Mouse (Mus musculus) heart, postnatal 0 days (tissue): ENCODE results near the gene 2810004N23Rik. TPM values are rescaled to one million over a fixed set of nuclear protein-coding genes. Genes with fewer than 3 reads are reported as not detected.
A peak's percentile ranks its signal among the peaks of the same experiment; 100 is the strongest.

Source experiments
- ATAC-seq: fragments of 200-750 bp; cut with Nextera tagmentation; 2 replicates; pipeline ENCODE4 v1.8.0; 2017; ENCODE audit warnings: low read depth, moderate number of reproducible peaks, moderate library complexity; ENCODE audit not compliant: insufficient read depth
- DNase-seq: peaks from one replicate; pipeline ENCODE4 v3.0.0-alpha.2; 2016; ENCODE audit warnings: low spot score
- H3K27ac ChIP-seq: fragments of 300-500 bp; sonication (generic); 2 replicates; pipeline ENCODE4 v1.5.1; 2014; ENCODE audit warnings: low read depth, mild to moderate bottlenecking
- H3K27me3 ChIP-seq: fragments of 300-500 bp; sonication (generic); 2 replicates; pipeline ENCODE4 v1.6.1; 2014; ENCODE audit warnings: low read length, mixed read lengths; ENCODE audit not compliant: control insufficient read depth, insufficient read depth
- H3K36me3 ChIP-seq: fragments of 300-500 bp; sonication (generic); replicated peaks from 2 replicates; pipeline ENCODE4 v1.6.1; 2014; ENCODE audit warnings: low read length, mixed read lengths; ENCODE audit not compliant: control insufficient read depth, insufficient read depth
- H3K4me1 ChIP-seq: fragments of 300-500 bp; sonication (generic); 2 replicates; pipeline ENCODE4 v1.6.1; 2014; ENCODE audit warnings: antibody characterized with exemption; ENCODE audit not compliant: control insufficient read depth, insufficient read depth
- H3K4me2 ChIP-seq: fragments of 300-500 bp; sonication (generic); 2 replicates; pipeline ENCODE4 v1.6.1; 2014; ENCODE audit warnings: low read depth, mild to moderate bottlenecking, low read length, moderate library complexity
- H3K4me3 ChIP-seq: fragments of 300-500 bp; sonication (generic); 2 replicates; pipeline ENCODE4 v1.5.1; 2014; ENCODE audit warnings: low read depth, low read length
- H3K9ac ChIP-seq: fragments of 300-500 bp; sonication (generic); replicated peaks from 2 replicates; pipeline ENCODE4 v1.6.1; 2014; ENCODE audit warnings: low read depth, low read length, mixed read lengths
- H3K9me3 ChIP-seq: fragments of 300-500 bp; sonication (generic); replicated peaks from 2 replicates; pipeline ENCODE4 v1.6.1; 2016; ENCODE audit warnings: low read length; ENCODE audit not compliant: control insufficient read depth
- CTCF ChIP-seq: IDR thresholded peaks from 2 replicates; pipeline ENCODE4 v1.5.1; 2016; ENCODE audit warnings: antibody characterized with exemption, control low read depth, low read depth
- EP300 ChIP-seq: IDR thresholded peaks from 2 replicates; pipeline ENCODE4 v1.6.1; 2016; ENCODE audit warnings: antibody characterized with exemption, low read depth
- WGBS: fragments of 180-500 bp; shearing (Covaris S2); extraction: QIAGEN DNeasy Blood & Tissue Kit; methylation state at CpG from one replicate; pipeline ENCODE4 v1.1.7; 2014; 5-methylcytosine and 5-hydroxymethylcytosine counted together
- polyA plus RNA-seq: library from polyadenylated mRNA; unstranded; fragments of >200 nt; fragmentation: Nextera tagmentation; extraction: Ambion mirVana; gene quantifications from 2 replicates; pipeline ENCODE4 v1.2.1, GENCODE M21; 2015
- total RNA-seq: library from RNA; depleted of rRNA; stranded (reverse); fragments of >200 nt; gene quantifications from 2 replicates; pipeline ENCODE4 v1.2.3, GENCODE M21; 2014; ENCODE audit warnings: low replicate concordance

2810004N23Rik gene
- total and polyA plus RNA-seq, 2 experiments from 2014 or later, result 45.9 to 49.6 TPM

GRCm38 (mm10) chr8:124836907-124837306 lies 26.0 kb downstream of the 2810004N23Rik start:
- Histone ChIP-seq H3K4me1 (peaks cover 22% of the 10 kb centered on the region), H3K9ac (no peak overlapping the region), H3K4me3 (no peak overlapping the region), H3K36me3 (peaks cover 42% of the 10 kb centered on the region), H3K27me3 (no peaks in the 10 kb centered on the region), H3K9me3 (no peaks in the 10 kb centered on the region), H3K4me2 (no peak overlapping the region), H3K27ac (no peak overlapping the region)
- DNase-seq (peak; percentile 2), ATAC-seq (no peak)
- TF ChIP-seq EP300, result no peak
- TF ChIP-seq CTCF, result no peak
- WGBS, result 74% methylated on average over 2 of the region's 2 CpGs

DNA sequence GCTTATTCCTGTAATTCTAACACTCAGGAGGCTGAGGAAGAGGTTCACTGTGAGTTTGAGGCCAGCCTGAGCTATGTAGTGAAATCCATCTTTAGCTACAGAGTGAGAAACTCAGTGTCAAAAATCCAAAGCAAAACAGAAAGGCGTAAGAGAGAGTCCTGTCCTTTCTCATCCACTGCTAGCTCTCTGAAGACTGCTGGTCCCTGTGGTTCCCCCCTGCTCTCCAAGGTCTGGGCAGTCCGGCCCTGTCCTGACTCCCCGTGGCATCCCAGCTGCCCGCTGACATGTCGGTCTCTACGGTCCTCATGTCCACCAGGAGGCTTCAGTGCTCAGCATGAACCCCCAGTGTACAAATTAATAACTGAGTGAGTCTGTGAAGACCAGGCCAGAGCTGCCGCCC lies 26.6 kb downstream of the 2810004N23Rik start:
- no peak overlapping the region for H3K9ac ChIP-seq
- ATAC-seq, result no peak
- peaks cover 35% of the 10 kb centered on the region for H3K36me3 ChIP-seq
- peaks cover 22% of the 10 kb centered on the region for H3K4me1 ChIP-seq
- no peaks in the 10 kb centered on the region for H3K9me3 ChIP-seq
- H3K27ac ChIP-seq, result no peak overlapping the region
- H3K4me2 ChIP-seq, result no peak overlapping the region
- peak; percentile 2 for DNase-seq
- no peak overlapping the region for H3K4me3 ChIP-seq
- H3K27me3 ChIP-seq, result no peaks in the 10 kb centered on the region
- 81% methylated on average over 7 of the region's 7 CpGs for WGBS
- no peak for TF ChIP-seq EP300

GRCm38 (mm10) chr8:124835848-124836247 lies 27.1 kb downstream of the 2810004N23Rik start:
- no peak for TF ChIP-seq EP300
- TF ChIP-seq CTCF, result no peak
- no peak overlapping the region for H3K9ac ChIP-seq
- ATAC-seq (no peak), DNase-seq (peak; percentile 8)
- peaks cover 22% of the 10 kb centered on the region for H3K4me1 ChIP-seq
- no peak overlapping the region for H3K27ac ChIP-seq
- H3K9me3 ChIP-seq, result no peaks in the 10 kb centered on the region
- no peak overlapping the region for H3K4me2 ChIP-seq
- peaks cover 31% of the 10 kb centered on the region for H3K36me3 ChIP-seq
- no peaks in the 10 kb centered on the region for H3K27me3 ChIP-seq
- H3K4me3 ChIP-seq, result no peak overlapping the region

DNA sequence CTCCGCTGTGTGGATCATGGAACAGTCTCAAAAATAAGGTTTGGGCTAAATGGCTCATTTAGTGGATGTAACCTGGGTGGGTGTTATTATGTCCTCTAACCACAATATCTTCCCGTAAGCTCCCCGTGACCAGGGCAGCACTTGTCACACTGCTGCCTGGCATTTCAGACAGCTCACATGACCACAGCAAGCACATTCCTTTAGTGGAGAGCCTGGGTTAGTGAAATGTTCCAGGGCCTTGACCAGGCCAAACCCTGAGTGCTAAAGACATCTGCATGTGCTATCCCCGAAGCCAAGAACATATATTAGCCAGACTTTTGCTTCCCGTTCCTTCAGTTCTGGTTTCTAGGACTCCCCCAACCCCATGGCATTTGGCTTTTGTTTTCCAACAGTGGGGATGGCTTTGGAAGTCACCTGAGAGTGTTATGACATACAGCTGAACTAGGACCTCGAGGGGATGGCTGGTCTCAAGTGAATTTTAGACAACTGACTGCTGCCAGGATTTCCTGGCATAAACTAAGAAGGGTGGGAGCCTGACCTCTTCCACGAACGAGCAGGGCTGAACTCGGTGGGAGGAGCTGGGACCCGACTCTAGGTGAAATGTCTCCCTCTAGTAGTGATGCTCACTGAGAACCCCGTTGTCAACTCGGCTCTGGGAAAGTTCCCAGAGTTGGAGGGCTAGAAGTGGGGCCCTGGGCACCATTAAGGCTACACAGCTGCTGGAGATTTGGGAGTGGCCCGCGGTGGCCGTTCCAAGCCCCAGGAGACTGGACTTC lies 29.3 kb downstream of the 2810004N23Rik start:
- Histone ChIP-seq H3K9ac (no peak overlapping the region), H3K27ac (peak overlapping the region; percentile 80), H3K4me3 (no peak overlapping the region), H3K36me3 (peaks cover 9% of the 10 kb centered on the region), H3K4me1 (peaks cover 22% of the 10 kb centered on the region), H3K27me3 (no peaks in the 10 kb centered on the region), H3K9me3 (no peaks in the 10 kb centered on the region), H3K4me2 (peak overlapping the region; percentile 34; the same call in 1 of the 2 replicates)
- ATAC-seq (peak; percentile 87), DNase-seq (peak; percentile 83)
- WGBS, result 20% methylated on average over 15 of the region's 15 CpGs
- TF ChIP-seq CTCF (no peak), EP300 (peak; percentile 93)

- Histone ChIP-seq H3K4me1 (peaks cover 26% of the 10 kb centered on the region), H3K36me3 (no peaks in the 10 kb centered on the region), H3K9me3 (no peaks in the 10 kb centered on the region), H3K4me2 (no peak overlapping the region), H3K9ac (no peak overlapping the region), H3K27me3 (no peaks in the 10 kb centered on the region), H3K27ac (no peak overlapping the region), H3K4me3 (no peak overlapping the region)
- TF ChIP-seq EP300, result no peak
- no peak for TF ChIP-seq CTCF
- 62% methylated on average over 6 of the region's 6 CpGs for WGBS
- ATAC-seq (no peak), DNase-seq (no peak)
Measured at GRCm38 (mm10) chr8:124831941-124832340, 31.0 kb downstream of the 2810004N23Rik start.

DNA sequence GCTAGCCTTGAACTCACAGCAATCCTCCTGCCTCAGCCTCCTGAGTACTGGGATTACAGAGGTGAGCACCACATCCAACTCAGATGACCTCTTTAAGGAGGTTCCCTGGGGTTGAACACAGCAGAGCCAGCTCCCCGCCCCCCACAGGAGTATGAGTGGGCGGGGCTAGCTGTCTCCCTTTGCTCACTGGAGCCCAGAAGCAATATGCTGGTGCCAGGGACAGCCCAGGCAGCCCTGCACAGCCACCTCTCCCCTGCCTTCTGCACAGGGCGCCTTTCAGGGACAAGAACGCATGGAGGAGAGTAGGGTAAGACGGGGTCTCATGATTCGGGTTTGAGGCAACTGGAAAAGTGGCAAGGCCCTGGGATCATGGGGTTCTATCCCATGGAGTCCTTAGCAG lies 31.4 kb downstream of the 2810004N23Rik start:
- H3K36me3 ChIP-seq, result no peaks in the 10 kb centered on the region
- no peak overlapping the region for H3K27ac ChIP-seq
- DNase-seq (peak; percentile 3), ATAC-seq (no peak)
- no peaks in the 10 kb centered on the region for H3K9me3 ChIP-seq
- H3K4me3 ChIP-seq, result no peak overlapping the region
- no peak overlapping the region for H3K9ac ChIP-seq
- TF ChIP-seq EP300 (no peak), CTCF (no peak)
- H3K4me1 ChIP-seq, result peaks cover 28% of the 10 kb centered on the region
- 84% methylated on average over 6 of the region's 6 CpGs for WGBS
- no peaks in the 10 kb centered on the region for H3K27me3 ChIP-seq
- H3K4me2 ChIP-seq, result no peak overlapping the region
